Mouse (Mus musculus) liver, postnatal 0 days (tissue): ENCODE data around the gene Espl1. TPM values are rescaled to one million over a fixed set of nuclear protein-coding genes. Genes with fewer than 3 reads are reported as not detected.

Experiments
- ATAC-seq: fragments of 200-750 bp; cut with Nextera tagmentation; 2 replicates; pipeline ENCODE4 v1.8.0; 2017; ENCODE audit warnings: mild to moderate bottlenecking, moderate library complexity
- DNase-seq: peaks from one replicate; pipeline ENCODE4 v3.0.0-alpha.2; 2016
- H3K27ac ChIP-seq: fragments of 300-500 bp; sonication (generic); 2 replicates; pipeline ENCODE4 v1.5.1; 2014; ENCODE audit warnings: antibody characterized with exemption, moderate library complexity, mild to moderate bottlenecking, low read depth
- H3K27me3 ChIP-seq: fragments of 300-500 bp; sonication (generic); 2 replicates; pipeline ENCODE4 v1.6.1; 2014; ENCODE audit warnings: low read length, control low read depth, mixed read lengths; ENCODE audit not compliant: insufficient read depth
- H3K36me3 ChIP-seq: fragments of 300-500 bp; sonication (generic); replicated peaks from 2 replicates; pipeline ENCODE4 v1.6.1; 2014; ENCODE audit warnings: mild to moderate bottlenecking, control low read depth, low read length, moderate library complexity, mixed read lengths; ENCODE audit not compliant: insufficient read depth
- H3K4me1 ChIP-seq: fragments of 300-500 bp; sonication (generic); 2 replicates; pipeline ENCODE4 v1.6.1; 2014; ENCODE audit warnings: antibody characterized with exemption, mild to moderate bottlenecking, control low read depth; ENCODE audit not compliant: insufficient read depth
- H3K4me2 ChIP-seq: fragments of 300-500 bp; sonication (generic); 2 replicates; pipeline ENCODE4 v1.6.1; 2014; ENCODE audit warnings: low read depth, mild to moderate bottlenecking, low read length, moderate library complexity, mixed read lengths
- H3K4me3 ChIP-seq: fragments of 300-500 bp; sonication (generic); 2 replicates; pipeline ENCODE4 v1.5.1; 2014; ENCODE audit warnings: low read depth, low read length
- H3K9ac ChIP-seq: fragments of 300-500 bp; sonication (generic); replicated peaks from 2 replicates; pipeline ENCODE4 v1.6.1; 2014; ENCODE audit warnings: mild to moderate bottlenecking, moderate library complexity
- H3K9me3 ChIP-seq: fragments of 300-500 bp; sonication (generic); 2 replicates; pipeline ENCODE4 v1.6.1; 2016; ENCODE audit warnings: mild to moderate bottlenecking, control low read depth, low read length, mixed read lengths
- CTCF ChIP-seq: sonication (generic); IDR thresholded peaks from 2 replicates; pipeline ENCODE4 v1.5.1; 2016; ENCODE audit warnings: antibody characterized with exemption, low read depth
- EP300 ChIP-seq: IDR thresholded peaks from 2 replicates; pipeline ENCODE4 v1.6.1; 2016; ENCODE audit warnings: antibody characterized with exemption, low read depth, mild to moderate bottlenecking
- WGBS: fragments of 180-500 bp; shearing (Covaris S2); extraction: QIAGEN DNeasy Blood & Tissue Kit; methylation state at CpG from one replicate; pipeline ENCODE4 v1.1.7; 2014; ENCODE audit not compliant: insufficient replicate concordance; 5-methylcytosine and 5-hydroxymethylcytosine counted together
- polyA plus RNA-seq: library from polyadenylated mRNA; unstranded; fragments of >200 nt; fragmentation: Nextera tagmentation; extraction: Ambion mirVana; gene quantifications from 2 replicates; pipeline ENCODE4 v1.2.1, GENCODE M21; 2015

Espl1 gene
- polyA plus RNA-seq, result 7.3 and 7.8 TPM in 2 replicates

- H3K9me3 ChIP-seq, result no peaks in the 10 kb centered on the region
- H3K4me3 ChIP-seq, result peak within 1 kb of the TSS; percentile 91
- WGBS, result 6% methylated on average over 25 of the region's 25 CpGs
- DNase-seq (peak; percentile 97), ATAC-seq (peak; percentile 99)
- peak within 1 kb of the TSS; percentile 79 for H3K9ac ChIP-seq
- H3K27ac ChIP-seq, result peak within 1 kb of the TSS; percentile 37
- no peaks in the 10 kb centered on the region for H3K27me3 ChIP-seq
- TF ChIP-seq EP300, result no peak
- TF ChIP-seq CTCF, result no peak
- peaks cover 20% of the 10 kb centered on the region for H3K36me3 ChIP-seq
- peak within 1 kb of the TSS; percentile 99 for H3K4me2 ChIP-seq
- peaks cover 10% of the 10 kb centered on the region for H3K4me1 ChIP-seq
Measured at GRCm38 (mm10) chr15:102295633-102296367, at the start of gene Espl1. Gene Espl1, plus strand, starts transcription at chr15:102296266.

GRCm38 (mm10) chr15:102246866-102247251 lies 49.2 kb upstream of the Espl1 start:
- DNase-seq (peak; percentile 82), ATAC-seq (peak; percentile 64)
- H3K4me2 ChIP-seq, result peak overlapping the region; percentile 96
- no peaks in the 10 kb centered on the region for H3K36me3 ChIP-seq
- no peaks in the 10 kb centered on the region for H3K9me3 ChIP-seq
- TF ChIP-seq EP300 (no peak), CTCF (no peak)
- H3K9ac ChIP-seq, result no peak overlapping the region; the same call in 1 of the 2 replicates
- under 1% methylated on average over 28 of the region's 35 CpGs for WGBS
- H3K27me3 ChIP-seq, result peaks cover 59% of the 10 kb centered on the region
- H3K4me3 ChIP-seq, result peak overlapping the region; percentile 63
- H3K4me1 ChIP-seq, result peaks cover 34% of the 10 kb centered on the region
- peak overlapping the region; percentile 88 for H3K27ac ChIP-seq

GRCm38 (mm10) chr15:102247252-102248130 lies 48.6 kb upstream of the Espl1 start:
- no peaks in the 10 kb centered on the region for H3K9me3 ChIP-seq
- H3K9ac ChIP-seq, result peak overlapping the region; percentile 62
- peak; percentile 66 for DNase-seq
- 1% methylated on average over 46 of the region's 65 CpGs for WGBS
- ATAC-seq, result peak; percentile 58
- peaks cover 32% of the 10 kb centered on the region for H3K4me1 ChIP-seq
- no peak for TF ChIP-seq CTCF
- TF ChIP-seq EP300, result no peak
- H3K27me3 ChIP-seq, result peaks cover 64% of the 10 kb centered on the region
- peak overlapping the region; percentile 63 for H3K4me3 ChIP-seq
- H3K4me2 ChIP-seq, result peak overlapping the region; percentile 96
- H3K36me3 ChIP-seq, result no peaks in the 10 kb centered on the region
- peak overlapping the region; percentile 88 for H3K27ac ChIP-seq

- 10% methylated on average over 8 of the region's 8 CpGs for WGBS
Measured at GRCm38 (mm10) chr15:102248131-102248811, 47.8 kb upstream of the Espl1 start.

GRCm38 (mm10) chr15:102248812-102249191 lies 47.3 kb upstream of the Espl1 start:
- no peak overlapping the region for H3K9ac ChIP-seq
- H3K4me1 ChIP-seq, result peaks cover 19% of the 10 kb centered on the region
- H3K36me3 ChIP-seq, result no peaks in the 10 kb centered on the region
- DNase-seq, result no peak
- no peak for TF ChIP-seq CTCF
- TF ChIP-seq EP300, result no peak
- H3K4me2 ChIP-seq, result no peak overlapping the region
- no peak overlapping the region for H3K4me3 ChIP-seq
- no peak for ATAC-seq
- 23% methylated on average over 3 of the region's 3 CpGs for WGBS
- H3K27ac ChIP-seq, result 0 out of 2 replicates have a peak overlapping the region, but pooled peaks have one; percentile 88
- H3K27me3 ChIP-seq, result peaks cover 67% of the 10 kb centered on the region
- no peaks in the 10 kb centered on the region for H3K9me3 ChIP-seq

More at GRCm38 (mm10) chr15:102248131-102248811, 47.8 kb upstream of the Espl1 start:
- H3K27me3 ChIP-seq, result peaks cover 66% of the 10 kb centered on the region
- H3K36me3 ChIP-seq, result no peaks in the 10 kb centered on the region
- peak overlapping the region; percentile 63 for H3K4me3 ChIP-seq
- no peaks in the 10 kb centered on the region for H3K9me3 ChIP-seq
- DNase-seq, result no peak
- ATAC-seq, result no peak
- peaks cover 24% of the 10 kb centered on the region for H3K4me1 ChIP-seq
- H3K4me2 ChIP-seq, result peak overlapping the region; percentile 96
- no peak for TF ChIP-seq CTCF
- no peak for TF ChIP-seq EP300
- peak overlapping the region; percentile 62 for H3K9ac ChIP-seq
- H3K27ac ChIP-seq, result peak overlapping the region; percentile 88
